Mouse (Mus musculus): Measurements from ENCODE around the gene Rps6kl1.

DNA sequence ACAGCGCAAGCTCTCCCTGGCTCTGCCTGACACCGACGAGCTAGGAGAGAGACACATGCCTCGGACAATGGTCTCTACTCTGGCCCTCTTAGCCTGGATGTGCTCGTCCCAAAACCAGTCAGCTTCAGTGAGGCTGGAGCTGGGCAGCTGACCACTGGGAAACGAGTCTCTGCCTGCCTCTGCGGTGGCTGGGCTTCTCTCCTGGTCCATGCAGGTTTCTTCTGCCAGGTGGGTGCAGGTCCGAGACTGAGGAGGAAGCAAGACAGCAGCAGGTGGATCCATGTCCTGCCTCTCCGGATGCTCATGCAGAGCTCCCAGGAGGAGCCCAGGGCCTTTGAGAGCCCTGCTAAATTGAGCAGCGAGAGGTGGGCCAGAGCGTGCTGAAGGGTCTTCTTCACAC is 55.9 kb downstream of the Rps6kl1 start:
- TF ChIP-seq CTCF (IDR thresholded peaks at IDR 0.05; ENCODE audit: control insufficient read depth, insufficient read depth, insufficient read length), result no peak
- no peak for TF ChIP-seq MAX (IDR thresholded peaks at IDR 0.05)
- TF ChIP-seq MYOD1 (IDR thresholded peaks at IDR 0.05; ENCODE audit: control insufficient read depth, insufficient read length, low read depth), result no peak

Data from C2C12 (cell line).